Mouse (Mus musculus) brain, embryonic 18.5 days (tissue): ENCODE measurements around the gene Thtpa.

Experiments used
- DNase-seq: peaks from one replicate; pipeline ENCODE4 v3.0.0-alpha.2; 2012; ENCODE audit warnings: low read depth, low spot score

The Thtpa gene

DNA sequence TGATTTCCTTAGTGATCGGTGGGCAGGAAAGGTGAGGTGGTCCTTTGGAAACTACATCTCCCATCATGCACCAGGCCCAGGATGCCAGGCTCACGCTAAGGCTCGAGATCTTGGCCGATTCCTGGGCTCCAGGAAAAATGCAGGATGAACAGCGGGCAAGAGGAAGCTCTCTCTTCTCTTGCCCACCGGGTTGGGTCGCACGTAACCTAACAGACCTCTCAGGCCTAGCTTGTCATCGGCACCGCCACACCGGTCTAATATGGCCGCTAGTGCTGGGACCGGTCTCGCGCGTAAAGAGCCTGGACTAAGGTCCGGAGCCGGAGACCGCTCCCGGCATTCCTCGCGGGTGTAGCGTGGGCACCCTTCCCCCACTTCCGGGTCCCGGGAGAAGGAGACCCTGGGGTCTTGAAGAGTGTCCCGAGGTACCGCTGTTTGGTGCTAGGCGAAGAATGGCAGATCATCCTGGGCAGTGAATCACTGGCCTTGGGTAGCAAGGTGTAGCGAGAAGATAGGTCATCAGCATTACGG is at the start of gene Thtpa:
Thtpa (plus strand) TSS at position 81 of the 528 bp plus-strand sequence.
- no peak for DNase-seq

DNA sequence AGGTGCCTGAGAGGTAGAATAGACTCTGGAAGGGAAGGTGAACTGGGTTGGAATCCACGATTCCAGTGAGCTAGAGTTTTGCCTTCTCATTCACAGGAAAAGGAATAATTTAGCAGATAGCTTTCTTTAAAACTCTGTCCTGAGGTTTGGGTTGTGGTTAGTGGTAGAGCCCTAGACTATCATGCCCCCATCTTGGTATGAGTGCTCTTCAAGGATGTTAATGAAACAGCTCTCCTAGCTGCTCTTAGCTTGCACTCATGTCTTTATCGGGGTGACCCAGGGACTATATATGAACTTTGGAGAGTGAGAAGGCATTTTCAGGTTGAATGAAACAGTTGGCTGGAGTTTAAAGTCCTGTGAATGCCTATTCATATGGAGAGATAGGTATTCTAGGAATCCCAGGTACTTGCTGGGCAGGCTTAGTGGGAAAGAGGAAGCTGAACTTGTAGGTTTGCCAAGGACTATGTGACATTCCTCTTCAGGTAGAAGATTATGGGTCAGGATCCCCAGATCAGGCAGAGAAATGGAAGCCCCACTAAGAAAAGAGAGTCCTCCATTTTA is 46.5 kb upstream of the Thtpa start:
- DNase-seq: no peak

DNA sequence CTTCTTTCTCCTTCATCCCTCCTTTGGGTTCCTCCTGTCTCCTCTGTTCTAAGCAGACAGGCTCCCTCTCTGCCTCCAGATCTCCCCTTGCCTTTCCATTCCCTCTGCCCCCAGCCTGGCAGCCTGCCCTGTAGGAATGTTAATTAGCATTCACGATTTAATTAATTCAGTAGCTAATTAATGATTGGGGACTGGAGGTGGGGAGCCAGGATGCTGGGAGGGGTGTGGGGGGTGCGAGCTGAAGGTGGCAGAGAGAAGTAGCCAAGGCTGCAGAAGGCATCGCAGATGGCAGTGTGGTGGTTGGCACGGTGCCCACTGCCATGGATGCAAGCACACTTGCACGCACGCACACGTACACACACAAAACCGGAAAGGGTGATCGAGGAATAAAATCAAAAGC is 42.1 kb upstream of the Thtpa start:
- peak; percentile 85 for DNase-seq

DNA sequence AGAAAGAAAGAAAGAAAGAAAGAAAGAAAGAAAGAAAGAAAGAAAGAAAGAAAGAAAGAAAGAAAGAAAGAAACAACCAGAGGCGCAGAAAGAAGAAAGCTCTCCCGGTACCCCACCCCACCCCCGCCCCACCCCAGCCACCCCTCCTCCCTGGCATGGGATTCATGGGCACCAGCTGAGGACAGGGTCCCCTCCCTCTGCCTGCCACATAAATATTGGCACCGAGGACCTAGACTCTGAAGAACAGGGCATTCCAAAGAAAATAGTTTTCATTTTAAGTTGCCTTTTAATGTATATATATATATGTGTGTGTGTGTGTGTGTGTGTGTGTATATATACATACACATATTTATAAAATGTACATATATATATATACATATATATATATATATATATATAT is 41.5 kb upstream of the Thtpa start:
- no peak for DNase-seq

DNA sequence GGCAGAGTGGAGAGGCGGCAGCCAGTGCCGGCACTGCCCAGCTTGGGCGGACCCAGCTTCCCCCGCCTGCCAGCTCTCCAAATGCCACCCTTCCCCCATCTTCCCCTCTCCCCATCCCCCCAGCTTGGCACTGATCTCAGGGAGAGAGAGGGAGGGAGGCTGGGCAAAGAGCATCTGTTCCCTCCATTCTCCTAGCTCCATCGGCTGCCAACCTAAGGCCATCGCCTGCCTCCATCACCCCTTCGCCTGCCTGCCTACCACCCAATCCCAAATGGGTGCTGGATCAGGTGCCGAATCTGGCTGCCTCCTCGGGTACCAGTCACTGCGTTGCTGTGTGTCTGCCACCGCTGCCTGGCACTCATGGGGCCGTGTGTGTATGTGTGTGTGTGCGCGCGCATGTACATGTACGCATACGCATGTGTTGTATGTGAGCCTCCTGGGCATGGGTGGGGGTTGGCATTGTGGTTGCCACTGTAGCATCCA is 40.8 kb upstream of the Thtpa start:
- DNase-seq: peak; percentile 91

DNA sequence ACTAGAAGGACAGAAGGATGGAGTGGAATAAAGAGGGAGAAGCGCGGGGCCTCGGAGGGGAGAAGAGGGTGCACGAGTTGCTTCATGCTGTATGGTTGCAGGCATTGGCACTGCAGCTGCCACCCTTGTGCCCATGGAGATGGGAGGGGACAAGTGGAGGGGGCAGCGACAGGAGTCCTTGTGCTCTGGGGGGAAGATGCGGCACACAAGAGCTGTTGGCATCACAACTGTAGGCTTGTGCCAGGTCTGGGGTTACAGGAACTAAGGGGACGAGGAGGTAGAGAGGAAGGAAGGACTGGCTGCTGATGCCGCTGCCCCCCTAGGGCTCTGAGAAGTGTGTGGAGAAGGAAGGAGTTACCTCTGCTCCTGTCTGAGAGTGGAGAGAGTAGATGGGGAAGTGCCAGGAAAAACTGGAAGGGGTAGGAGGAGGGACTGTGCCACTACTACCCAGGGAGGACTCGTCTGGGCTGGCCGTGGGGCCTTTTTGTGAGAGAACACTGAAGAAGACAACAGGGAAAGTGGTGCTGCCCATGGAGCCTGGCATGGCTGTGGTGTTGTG is 40.3 kb upstream of the Thtpa start:
- DNase-seq: no peak

DNA sequence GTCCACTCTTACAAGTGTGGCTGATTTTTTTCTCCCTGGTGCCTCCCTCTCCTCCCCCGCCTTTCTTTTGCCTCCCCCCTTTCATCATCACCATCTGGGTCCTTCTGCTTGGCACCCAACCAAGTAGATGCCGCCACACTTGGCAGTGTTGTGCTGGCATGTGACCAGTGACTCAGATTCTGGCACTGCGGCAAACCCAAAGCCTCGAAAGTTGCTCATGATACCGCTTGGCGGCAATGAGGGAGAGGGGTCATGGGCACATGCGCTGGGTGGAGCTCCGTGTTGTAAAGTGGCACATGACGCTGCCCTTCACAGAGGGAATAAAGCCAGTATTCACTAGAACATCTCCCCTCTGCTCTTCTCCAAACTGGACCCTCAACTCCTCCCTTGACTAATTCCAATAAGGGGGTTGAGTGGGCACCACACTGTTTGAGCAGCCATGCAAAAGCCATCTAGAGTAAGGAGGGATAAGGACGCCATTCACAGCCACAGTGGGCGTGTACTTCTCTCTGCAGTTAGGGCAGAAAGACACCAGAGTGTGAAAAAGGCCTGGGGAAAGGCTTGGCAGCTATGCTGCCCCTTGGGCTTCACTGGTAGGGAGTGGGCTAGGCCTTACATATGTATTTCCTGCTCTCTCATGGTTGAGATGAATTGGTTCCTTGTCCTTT is 39.3 kb upstream of the Thtpa start:
- peak; percentile 80 for DNase-seq

DNA sequence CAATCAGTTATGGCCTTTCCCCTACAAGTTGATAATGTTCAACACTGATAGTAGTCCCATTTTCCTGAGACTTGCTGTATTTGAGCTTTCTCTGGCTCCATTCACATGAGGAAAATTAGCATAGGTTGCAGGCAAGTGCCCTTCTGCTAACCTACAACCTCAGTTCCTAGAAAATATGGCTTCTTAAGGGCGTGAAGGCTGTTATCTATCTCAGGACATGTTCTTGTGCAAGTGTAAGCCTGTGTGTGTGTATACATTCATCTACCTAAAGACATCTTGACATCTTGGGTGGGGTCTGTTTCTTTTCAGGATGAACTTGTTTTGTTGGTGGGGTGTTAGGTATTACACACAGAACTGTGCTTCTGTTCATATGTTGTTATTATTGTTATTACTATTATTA is 35.6 kb upstream of the Thtpa start:
- DNase-seq: no peak

DNA sequence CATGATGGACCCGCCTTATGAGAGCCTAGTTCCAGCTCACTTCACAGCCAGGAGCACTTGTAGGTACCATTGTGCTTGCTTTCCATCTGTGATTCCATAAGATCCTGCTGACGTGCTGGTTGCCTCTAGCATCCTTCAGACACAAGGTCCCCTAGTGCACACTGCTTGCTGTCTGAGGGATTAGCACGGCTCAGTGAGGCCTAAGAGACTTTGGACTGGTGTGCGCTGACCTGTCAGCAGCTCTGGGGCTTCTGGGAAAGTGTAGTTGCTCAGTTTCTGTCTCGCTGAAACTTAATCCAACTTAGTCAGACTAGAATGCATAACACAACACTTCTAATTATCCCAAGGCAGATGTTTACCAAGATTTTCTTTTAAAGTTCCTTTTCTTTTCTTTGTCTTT is 34.7 kb upstream of the Thtpa start:
- DNase-seq: no peak

DNA sequence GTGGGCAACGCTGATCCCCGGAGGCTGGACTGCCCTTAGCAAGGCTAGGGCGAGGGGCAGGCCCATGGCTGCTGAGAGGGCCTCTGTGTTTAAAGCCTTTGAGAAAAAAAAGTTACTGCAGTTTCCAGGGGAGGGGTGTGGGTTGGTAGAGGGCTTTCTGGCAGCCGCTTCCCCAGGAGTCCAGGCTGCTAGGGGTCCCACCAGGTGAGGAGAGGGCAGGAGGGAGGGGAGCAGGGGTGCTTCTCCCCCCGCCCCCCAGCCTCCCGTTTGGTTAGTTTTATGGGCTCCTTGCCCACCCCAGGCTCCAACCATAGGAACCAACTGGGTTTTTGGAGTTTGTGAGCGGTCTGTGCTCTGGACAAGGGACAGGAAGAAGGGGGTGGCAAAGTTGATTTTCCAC is 32.7 kb upstream of the Thtpa start:
- no peak for DNase-seq

DNA sequence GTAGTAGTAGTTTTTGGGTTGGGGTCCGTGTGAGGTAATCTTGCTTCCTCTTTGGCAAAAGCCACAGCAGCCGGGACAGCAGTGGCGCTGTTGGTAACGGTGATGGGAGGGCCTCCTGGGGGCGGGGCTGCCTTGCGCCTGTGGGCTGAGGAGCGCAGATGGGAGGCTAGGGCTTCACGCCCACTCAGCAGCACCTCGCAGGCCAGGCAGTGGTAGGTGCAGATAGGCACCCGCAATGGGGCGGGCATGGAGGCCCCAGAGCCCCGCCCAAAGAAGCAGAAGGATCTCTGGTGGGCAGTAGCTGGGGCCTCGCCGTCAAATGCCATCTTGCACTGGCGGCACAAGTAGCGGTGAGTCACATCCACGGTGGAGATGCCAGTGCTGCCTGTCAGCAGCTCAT is 32.0 kb upstream of the Thtpa start:
- DNase-seq: no peak

DNA sequence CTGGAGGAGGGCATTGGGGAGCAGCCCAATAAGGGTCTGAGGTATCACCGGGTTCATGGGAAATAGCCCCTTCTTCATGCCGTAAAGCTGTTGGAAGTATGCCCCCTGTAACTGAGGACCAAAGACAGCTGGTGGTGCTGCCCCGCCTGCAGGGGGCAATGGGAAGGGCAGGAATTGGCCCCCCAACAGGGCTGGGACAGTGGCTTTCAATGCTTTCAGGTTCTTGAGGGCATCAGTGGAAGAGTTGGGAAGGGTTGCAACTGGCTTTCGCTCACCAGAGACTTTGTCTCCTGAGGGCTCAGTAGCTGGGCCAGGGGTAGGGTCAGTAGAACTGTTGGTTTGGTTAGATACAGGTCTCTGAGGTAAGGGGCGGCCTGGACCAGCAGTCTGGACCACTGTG is 31.5 kb upstream of the Thtpa start:
- no peak for DNase-seq

DNA sequence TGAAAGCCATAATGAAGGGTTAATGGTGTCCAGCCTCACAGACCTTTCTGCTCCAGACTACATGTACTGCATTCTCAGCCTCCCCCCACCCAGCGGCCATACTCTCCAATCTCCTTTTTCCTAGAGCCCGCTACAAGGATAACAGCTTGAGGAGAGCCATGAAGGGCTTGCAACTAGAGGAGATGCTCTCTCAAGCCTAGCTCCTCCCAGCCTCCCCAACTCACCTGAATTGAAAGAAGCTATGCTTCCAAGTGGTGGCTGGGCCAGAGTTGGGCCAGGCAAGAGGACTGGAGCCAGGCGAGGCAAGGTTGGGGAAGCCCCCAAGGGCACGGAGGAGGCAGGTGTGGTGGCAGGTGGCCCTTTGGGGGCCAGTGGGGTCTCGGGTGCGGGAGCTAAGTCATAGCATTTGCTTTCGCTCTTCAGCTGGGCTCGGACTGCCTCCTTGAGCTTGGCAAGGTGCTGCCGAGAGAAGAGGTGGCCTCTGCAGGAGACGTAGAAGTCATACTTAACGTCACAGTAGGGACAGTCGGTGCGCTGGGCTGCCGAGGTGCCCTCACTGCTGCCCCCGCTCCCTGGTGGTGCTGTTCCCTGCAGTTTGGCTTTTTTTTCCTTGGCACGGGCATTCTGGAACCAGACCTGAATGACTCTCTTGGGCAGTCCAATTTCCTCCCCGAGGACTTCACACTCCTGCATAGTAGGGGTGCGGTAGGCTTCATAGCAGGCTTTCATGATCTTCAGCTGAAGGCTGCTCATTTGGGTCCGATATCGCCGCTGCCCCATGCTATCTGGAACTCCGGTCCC is 30.8 kb upstream of the Thtpa start:
- DNase-seq: no peak

DNA sequence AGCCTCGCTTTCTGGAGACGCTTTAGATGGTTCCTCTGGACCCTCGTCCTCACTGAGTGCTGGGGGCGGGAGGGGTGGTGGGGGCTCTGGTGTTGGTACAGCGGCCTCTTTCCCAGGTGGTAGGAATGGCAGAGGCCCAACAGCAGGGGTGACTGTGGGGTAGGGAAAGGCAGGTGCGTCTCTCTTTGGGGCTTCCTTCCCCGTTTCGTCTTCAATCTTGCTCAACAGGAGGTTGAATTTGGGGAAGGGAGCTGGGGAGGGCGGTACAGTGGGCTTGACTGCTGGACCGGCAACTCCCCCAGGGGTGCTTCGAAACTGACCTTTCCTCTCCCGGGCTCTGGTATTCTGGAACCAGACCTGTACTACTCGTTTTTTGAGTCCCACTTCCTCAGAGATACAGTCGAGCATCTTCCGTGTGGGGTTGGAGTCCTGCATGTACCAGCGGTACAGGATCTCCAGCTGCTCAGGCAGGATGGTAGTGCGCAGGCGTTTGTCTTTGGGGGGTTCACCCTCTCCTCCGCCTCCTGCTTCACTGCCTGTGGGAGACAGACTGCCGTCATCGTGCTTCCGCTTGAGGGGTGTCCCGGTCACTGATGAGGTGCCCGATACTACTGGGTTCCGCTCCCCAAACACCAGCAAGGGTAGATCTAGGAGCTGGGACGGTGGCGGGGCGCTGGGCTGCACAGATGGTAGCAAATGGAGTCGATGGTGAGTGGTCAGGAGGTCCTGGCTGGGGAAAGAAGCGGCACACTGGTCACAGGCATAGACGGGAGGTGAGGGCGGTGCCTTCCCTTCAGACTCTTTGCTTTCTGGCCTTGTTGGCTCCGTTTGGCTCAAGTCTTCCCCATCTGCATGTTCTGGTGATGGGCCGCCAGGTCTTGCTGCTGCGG is 29.9 kb upstream of the Thtpa start:
- no peak for DNase-seq

DNA sequence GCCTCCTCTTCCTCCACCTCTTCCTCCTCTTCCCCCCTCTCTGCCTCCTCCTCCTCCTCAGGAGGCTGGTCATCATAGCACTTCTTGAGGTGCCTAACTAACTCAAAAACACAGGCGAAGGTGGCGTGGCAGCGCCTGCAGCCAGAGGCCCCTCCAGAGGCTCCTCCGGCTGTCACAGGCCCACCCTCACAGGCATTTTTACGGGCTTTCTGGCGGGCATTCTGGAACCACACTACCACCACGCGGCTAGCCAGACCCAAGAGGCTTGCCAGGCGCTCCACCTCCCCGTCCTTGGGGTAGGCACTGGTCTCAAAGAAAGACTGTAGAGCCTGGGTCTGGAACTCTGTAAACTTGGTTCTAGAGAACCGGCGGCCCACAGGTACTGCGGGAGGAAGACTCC is 29.2 kb upstream of the Thtpa start:
- DNase-seq: no peak

DNA sequence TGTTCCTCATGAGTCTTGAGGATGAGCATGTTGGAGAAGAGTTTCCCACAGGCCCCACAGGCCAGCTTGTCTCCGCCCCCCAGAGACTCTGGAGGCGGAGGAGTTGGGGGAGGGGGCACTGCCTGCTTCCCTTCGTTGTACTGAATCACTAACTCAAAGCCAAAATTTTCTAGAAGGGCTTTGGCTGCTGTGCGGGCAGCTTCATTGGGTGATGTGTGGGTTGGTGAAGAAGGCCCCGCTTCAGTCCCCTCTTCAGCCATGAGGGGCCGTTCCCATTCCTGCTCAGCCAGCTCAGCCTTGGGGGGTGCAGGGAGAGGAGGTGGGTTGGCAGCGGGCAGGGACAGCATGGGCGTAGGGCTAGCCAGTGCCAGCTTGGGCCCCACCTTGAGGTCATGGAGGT is 28.5 kb upstream of the Thtpa start:
- no peak for DNase-seq

DNA sequence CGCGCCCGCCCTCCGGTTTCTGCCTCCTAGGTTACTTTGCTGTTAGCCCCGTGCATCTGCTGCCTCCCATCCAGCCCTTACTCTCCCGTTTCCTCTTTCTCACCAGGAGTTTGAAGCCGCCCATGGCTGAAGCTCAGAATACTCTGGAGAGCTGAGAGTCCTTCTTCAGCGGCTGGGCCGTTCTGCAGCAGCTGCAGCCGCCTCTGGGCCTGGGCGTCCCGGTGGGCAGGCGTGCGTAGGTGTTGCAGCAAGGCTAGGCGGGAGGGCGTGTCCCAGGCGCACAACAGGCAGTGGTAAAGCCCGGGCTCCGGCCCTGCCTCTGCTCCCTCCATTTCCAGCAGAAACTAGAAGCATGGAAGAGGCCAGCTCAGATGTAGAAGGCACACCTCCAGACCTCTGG is 22.8 kb upstream of the Thtpa start:
- DNase-seq: no peak

DNA sequence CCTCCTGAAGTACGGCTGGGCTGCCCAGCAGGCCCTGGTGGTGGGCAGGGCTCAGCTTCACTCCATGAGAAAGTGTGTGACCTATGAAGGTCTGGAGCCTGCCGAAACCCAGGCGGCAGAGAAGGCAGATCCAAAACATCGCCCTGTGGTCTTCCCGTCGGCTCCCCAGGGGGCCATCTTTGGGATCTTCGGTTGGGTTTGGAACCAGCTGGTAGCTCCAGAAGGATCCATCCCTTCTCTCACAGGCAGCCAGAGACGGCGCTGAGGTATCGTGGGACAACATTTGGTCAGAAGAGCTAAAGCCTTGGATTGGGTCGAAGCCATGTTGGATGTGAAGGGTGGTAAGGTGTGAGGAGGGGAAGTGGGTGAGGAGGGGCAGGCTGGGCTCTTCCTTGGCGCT is 20.2 kb upstream of the Thtpa start:
- no peak for DNase-seq

DNA sequence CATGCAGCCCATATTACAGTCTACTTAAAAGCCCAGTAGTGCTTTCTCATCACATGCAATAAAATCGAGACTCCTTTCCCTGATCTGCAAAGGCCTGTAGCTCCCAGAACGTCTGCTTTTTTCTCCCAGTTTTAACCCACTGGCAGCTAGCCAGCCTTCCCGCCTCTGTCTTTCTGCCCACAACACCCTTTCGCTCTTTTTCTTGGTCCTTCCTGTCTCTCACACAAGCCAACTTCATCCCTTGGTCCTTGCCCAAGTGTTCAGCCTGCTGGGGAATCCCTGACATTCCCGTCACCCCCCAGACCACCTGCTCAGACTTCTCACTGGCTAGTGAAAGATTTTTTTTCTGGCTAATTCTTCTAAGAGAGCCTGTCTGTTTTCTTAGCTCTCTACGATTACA is 18.4 kb upstream of the Thtpa start:
- DNase-seq: no peak

DNA sequence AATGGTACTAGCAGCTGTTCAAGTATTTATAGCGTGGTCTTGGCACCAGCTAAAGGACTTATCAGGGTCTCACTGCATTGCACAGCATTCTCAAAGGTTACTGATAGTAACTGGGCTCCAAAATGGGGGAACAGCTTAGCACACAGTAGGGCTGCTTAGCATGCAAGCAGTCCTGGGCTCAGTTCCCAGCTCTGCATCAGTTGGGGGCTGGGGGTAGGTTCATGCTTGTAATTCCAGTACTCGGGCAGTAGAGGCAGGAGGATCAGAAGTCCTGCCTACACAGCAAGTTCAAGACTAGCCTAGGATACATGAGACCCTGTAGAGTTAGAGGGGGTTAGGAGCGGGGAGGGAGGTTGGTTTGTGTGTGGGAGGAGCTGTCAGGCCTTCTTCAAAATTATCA is 17.6 kb upstream of the Thtpa start:
- DNase-seq: no peak
